Mouse (Mus musculus) megakaryocyte progenitor cell, adult 5-6 weeks (primary cell): ENCODE data around the gene Nxf3. TPM values are rescaled to one million over a fixed set of nuclear protein-coding genes. Genes with fewer than 3 reads are reported as not detected.
A peak's percentile ranks its signal among the peaks of the same experiment; 100 is the strongest.

Experiments
- ATAC-seq: replicated peaks from 2 replicates; pipeline ENCODE4 v1.8.0; 2016; ENCODE audit warnings: mild to moderate bottlenecking, moderate TSS enrichment, inconsistent platforms; ENCODE audit not compliant: poor library complexity
- total RNA-seq, 2 experiments: library from RNA; stranded (forward) in 1 of 2; stranded (reverse) in 1 of 2; fragments of 157-497, 149-512 nt in 1 of 2; fragments of 200-1000 nt in 1 of 2; gene quantifications; 2 replicates each; pipeline versions ENCODE4 v1.2.3 to v1.2.4; 2015 to 2017

Gene Nxf3
- not detected in 2 replicates for total RNA-seq (2015)
- not detected in 2 replicates for total RNA-seq (2017)

DNA sequence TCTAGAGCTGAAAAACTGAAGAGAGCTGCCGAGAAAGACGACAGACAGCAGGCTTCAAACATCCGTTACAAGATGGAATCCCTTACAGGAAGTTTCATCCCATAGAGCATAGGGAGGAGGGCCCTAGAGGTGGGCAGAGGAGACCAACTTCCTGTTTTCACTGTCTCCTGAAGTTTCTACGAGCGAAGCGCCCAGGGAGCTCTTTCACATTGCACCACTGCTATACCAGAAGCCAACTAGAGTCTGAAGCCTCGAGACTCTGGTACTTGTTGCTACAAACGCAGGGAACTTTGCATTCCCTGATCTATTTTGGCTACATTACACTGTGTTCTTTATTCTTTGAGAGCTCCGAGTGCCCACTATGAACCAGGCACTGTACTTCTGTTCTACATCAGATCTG, at the start of gene Nxf3:
TSS of gene Nxf3 (minus strand) at position 101 of the 400 bp plus-strand sequence.
- ATAC-seq: no peak

DNA sequence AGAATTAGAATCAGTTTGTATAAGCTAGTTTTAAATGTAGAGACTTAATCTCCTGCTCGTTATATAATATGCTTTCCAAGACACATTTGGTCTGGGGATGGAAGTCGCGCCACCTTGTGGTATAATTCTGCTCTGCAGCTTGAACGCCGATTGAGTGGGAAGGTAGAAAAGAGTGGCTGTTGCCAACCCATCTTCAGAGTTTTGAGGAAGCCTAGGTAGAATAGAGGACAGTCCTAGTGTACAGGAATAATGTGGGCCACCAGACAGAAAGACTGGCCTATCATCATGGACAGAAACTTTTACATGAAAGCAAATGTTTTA, 42.6 kb upstream of the Nxf3 start:
- peak; percentile 90 for ATAC-seq

DNA sequence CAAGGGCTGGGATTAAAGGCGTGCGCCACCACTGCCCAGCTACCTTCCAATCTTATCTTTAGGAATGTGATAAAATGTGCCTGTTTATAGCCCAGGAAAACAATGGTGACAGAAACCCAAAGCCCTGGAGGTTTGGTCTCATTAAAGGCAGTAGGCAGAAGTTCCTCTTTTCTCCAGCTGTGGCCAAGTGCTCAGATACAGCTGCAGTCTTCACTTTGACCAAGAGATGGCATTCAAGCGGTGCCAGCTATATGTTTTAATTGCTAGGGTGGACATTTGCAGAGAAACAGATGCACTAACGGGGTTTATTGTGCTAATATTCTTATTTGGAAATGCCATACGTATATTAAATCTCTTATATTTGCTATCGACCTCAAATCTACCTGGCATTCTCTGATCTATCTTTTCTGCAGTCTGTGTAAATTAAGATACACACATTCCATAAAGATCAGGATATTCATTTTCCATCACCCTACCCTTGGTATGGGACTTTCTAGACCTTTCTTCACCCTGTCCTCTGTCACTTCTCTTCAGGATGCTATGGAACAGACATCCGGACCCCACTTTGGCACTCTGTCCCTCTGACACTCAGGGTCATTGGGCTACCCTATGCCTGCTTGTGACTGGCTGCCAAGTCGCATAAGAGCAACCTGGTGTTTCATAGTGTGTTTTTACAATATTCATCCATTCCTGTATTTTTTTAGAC, 42.1 kb upstream of the Nxf3 start:
- ATAC-seq: peak; percentile 100

DNA sequence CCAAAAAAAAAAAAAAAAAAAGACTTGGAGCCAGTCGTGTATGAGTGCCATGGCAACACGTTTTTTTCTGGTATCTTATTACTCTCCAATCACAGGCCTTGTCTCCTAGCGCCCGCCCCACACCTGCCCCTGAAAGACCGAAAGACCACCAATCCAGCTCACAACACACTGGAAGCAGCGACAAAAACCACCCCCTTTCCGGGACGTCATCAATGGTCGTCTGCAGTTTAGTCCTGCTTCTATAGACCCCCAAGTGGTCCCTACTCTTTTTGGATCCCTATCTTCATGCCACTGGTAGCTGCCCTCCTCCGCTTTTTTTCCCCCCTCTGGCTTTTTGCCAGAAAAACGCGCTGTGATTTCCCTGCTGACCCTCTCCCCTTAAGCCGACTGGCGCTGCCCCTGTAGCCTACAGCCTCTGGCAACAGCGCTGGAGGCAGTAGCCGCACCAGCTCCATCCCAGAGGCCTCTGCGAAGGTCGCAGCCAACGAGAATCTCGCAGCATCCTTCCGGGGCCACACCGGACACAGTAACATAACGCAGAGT, 30.4 kb upstream of the Nxf3 start:
- ATAC-seq: no peak

DNA sequence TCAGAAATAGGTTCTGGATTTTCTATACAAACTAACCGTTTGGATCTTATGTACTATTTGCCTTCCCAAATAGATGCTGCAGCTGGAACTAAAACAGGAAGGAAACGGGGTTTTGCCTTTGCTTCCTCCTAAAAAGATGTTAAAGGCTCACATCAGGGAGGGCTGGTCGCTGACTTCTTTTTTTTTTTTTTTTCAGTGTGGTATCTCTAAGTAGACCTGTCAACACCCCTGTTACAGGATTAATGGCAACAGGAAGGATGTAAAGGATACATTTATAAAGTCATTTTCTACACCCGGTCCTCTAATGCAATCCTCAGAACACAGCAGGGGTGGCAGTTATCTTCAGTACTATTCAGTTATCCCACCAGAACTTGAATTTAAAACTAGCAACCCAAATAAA, 30.0 kb upstream of the Nxf3 start:
- ATAC-seq: peak; percentile 44

DNA sequence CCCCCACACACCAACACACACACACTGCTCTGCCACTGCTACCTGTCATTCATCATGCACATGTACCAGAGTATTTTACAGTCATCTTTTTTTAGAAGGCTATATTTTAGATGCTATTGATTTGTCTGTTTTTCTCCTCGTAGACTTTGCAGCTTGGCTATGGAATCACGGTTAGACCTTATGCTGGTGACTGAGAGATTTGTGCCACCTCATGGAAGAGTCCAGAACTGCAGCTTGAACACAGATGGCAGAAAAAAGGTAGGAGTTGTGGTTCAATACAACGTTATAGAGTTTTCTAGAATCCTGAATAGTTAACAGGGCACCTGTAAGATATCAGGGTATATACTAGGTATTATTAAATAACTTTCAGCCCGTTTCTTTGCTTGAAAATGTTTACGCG, 22.9 kb upstream of the Nxf3 start:
- ATAC-seq: peak; percentile 75; the same call in 1 of the 2 replicates

DNA sequence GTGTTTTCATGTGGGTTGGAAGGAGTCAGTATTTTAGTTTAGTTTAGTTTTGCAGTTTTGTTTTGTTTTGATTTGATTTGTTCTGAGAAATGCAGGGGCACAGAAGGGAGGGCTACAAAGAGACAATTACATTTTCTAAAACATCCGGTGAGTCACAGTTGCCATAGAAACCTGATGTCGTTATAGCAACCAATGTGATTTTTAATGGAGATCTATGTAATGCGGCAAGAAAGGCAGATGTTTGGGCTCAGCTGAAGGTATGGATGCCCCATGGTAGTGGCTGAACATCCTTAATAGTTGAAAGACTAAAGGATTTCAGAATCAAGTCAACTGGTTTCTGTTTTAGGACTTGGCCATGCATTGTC, 19.7 kb upstream of the Nxf3 start:
- no peak for ATAC-seq

DNA sequence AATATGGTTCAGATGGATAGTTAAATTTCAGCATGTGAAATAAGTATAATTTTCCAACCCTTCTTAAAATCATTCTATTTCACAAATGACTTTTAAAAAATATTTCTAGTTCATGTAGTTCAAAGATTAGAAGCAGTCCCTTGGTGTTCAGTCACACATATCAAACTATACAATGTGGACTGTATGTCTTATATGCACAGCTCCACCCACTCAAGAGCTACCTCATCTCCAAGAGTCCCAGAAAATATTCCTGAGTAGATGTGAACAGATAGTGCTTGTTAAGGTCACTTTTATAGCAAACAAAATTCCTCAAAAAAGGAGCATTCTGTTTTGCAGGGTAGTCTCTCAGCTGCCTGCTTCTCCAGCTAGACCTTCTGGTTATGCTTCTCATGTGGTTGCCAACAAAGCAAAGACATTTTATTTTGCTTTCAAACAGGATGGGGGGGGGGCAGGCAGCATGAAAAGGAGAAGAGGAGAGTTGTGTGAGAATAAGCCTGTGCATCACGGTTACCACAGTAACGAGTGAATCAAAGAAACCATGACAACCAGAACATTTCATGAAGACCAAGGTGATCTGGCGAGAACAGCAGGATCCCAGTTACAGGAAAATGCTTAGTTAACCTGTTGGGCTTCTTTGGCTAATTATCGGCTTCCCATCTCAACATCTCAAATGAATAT, 19.1 kb upstream of the Nxf3 start:
- no peak for ATAC-seq

DNA sequence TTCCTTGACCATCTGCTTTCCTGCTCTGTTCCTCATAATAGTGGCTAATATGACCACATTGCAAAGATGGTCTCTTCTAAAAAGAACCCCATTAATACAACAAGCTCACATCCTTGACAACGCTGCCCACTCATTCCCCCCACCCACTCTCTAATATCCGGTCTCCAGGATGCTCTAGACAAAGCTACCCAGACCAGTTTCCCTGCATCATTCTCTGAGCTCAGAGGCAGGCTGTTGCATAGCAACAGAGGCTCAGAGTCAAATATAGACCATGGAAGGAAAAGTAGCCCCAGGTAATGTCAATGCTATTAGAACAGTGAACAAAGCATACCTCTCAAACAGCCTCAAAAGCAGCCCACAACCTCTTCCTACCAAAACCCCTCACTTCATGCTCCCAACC, 9.4 kb upstream of the Nxf3 start:
- ATAC-seq: no peak

DNA sequence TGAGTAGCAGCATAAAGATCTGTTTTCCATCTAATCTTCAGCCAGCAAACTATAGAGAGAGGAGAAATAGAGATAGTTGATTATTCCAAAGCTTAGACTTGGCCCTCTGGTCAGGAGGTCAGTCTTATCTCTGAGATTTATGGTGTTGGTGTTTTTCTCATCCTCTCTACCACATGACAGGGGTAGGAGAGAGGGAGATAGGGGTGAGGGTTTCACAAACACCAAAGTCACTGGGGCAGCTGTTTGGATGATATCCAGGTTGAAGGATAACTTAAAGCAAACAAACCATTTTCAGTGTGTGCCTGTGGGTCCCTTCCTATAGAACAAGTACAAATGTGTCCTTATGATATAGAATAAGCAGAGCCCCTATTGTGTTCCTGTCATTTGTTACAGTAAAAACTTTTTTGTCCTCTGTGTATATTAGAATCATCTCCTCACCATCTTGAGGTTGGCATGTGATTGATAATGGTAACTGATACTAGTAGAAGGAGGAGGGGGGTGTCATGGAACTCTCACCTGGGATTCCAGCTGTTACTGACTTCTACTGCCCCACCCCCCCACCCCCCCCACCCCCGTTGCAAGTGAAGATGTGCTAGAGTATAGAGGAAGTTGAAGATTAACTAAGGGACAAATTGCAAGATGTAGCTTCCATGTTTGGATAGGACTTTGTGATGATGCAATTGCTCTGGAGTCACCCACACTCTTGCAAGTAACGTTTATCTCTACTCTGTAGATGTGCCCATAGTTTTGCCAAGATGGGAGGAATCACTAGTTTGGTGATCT, 7.6 kb upstream of the Nxf3 start:
- ATAC-seq: no peak

DNA sequence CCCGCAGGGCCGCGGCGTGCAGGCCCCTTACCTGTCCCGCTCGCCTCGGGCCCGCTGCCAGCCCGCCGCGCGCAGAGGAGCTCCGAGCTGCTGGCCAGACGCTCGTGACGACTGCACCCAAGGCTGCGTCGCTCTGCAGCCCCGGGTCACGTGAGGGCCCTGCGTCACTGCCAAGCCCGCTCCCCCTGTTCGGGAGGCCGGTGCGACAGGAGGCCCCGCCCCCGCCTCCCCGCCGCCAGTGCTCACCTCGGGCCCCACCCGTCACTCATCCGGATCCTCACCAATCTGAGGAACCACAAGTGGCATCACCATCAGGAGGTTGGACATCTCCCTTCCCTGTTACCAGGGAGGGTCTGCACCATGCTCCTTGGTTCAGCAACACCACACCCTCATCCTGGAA, 17.0 kb downstream of the Nxf3 start, which contains the start of gene Bex2:
TSS of gene Bex2 (minus strand) at position 217 of the 400 bp plus-strand sequence.
- ATAC-seq: peak; percentile 98

DNA sequence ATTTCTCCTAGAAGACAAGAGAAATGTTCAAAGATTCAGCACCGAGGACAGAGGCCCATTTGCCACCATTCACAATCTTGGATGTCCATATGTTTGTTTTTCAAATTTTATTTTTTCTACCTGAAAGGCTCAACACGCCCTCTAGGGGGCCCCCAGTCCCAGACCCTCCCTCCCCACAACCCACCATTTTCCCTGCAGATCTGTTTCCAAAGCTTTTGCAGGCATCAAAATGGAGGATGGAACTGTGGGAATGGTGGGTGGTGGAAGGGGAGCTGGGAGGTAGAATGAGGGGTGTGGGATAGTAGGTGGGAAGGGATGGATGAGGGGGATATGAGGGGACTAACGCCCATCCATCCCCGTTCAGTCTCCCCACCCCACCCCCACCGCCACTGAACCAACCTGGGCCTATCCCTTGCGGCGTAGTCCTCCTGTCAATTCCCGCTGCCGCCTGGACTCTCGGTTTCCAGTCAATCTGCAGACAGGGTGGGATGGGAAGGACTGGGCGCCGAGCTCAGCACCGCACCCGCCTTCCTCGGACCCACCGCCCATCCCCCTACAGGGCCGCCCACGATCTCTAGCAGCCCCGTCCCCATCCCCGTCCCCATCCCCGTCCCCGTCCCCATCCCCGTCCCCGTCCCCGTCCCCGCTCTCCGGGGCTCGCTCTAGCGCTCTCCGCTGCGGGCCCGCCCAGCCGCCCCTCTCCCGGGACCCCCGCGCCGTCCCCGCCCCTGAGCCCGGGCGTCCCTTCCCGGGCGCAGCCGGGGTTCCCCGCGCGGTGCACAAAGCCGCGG, 17.7 kb downstream of the Nxf3 start:
- peak; percentile 36; the same call in 1 of the 2 replicates for ATAC-seq

DNA sequence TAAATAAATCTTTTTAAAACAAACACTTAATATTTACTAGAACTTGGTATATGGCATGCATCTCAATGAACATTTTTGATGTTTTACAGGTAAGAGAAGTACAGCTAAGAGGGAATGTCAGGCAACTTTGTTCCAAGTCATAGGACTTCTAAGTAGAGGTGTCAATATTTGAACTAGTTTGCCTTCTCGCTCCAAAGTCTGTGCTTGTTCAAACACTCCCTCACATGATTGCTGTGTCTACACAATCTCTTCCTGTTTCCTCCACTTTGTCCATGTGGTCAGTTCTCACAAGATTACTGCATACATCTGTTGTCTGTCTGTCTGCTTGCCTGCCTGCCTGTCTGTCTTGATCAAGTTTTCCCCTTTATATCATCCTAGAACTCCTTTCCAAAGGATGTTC, 24.4 kb downstream of the Nxf3 start:
- ATAC-seq: no peak

DNA sequence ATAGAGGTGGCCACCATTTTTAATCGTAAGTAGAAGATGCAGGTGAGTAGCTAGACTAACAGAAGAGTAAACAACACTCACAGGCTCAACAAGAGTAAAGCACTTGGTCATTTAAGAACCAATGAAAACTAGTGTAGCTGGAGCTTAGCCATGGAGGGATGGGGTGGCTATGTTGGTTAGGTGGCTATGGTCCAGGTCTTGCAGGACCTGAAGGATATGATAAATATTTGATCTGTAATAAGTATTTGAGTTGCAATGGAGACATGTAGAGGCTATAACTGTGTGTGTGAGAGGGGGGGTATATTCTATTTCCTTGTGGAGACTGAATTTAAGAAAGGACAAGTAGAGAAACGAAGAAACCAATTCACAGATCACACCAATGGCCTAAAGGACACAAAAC, 33.8 kb downstream of the Nxf3 start:
- ATAC-seq: no peak

DNA sequence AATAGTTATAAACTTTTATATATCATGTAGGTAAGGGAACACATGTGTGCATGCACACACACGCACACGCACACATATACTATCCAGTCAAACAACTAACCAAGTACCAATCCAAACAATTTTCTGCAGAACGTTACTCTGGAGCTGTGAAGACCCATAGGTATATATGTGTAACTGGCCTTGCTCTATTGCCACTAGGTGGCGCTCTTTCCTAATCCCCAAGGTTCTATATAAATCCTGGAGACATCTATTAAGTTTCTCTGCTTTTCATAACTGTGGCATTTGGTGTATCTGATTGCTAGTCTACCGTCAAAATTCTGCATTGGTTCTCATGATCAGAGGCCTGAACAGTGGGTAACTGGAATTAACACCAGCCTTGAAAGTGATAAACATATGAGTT, 37.5 kb downstream of the Nxf3 start:
- peak; percentile 65 for ATAC-seq

DNA sequence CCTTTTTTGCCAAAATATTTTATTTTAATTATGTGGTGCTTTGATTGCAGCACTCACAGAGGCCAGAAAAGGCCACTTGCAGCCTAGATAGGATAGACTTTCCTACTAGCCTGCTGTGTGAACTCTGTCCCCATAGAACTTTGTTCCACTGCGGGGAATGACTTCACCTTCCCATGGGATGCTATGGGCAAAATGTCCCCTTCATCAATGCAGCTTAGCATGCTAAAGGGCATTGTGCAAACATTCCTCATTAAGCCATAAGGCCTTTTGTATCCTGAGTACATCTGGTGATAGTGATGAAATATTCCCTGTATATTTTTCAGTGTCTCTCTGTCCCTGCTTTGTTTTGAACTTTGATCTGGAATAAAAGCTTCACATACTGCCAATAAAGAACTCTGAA, 41.3 kb downstream of the Nxf3 start:
- ATAC-seq: no peak

DNA sequence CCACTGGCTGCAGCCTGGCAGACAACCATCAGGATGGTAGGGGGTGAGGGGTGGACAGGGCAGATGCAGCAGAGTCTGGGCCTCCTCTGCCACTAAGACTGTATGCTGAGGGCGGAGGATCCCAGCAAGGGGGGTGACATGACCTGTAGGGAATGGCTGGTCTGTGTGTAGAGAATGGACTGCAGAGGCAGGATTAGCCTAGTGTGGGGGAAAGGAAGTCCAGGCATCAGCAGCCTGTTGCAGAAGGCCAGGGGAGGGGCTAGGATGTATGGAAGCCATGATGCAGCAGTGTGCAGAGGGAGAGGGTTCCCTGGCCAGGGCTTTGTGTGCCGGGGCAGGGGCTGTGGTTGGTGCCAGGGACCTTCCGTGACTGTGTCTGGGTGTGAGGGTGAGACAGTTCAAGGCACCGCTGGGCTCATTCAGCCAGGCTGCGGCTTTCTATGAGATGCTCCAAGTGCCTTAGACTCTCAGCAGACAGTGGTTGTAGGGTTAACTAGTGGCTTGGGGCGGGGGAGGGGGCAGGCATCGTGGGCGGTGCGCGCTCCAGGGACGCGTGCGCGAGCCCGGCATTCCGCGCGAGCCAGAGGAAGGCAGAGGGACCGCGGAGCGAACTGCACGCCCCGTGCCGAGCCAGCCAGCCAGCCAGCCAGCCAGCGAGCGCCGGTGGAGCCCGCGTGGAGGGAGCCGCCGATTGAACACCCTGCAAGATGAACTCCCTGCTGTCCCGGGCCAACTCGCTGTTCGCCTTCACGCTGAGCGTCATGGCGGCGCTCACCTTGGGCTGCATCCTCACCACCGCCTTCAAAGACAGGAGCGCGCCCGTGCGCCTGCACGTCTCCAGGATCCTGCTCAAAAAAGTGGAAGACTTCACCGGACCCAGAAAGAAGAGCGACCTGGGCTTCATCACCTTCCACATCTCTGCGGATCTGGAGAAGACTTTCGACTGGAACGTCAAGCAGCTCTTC, 52.0 kb downstream of the Nxf3 start, which contains the start of gene Arxes1:
TSS of gene Arxes1 (plus strand) at position 569 of the 965 bp plus-strand sequence.
- peak; percentile 72 for ATAC-seq

DNA sequence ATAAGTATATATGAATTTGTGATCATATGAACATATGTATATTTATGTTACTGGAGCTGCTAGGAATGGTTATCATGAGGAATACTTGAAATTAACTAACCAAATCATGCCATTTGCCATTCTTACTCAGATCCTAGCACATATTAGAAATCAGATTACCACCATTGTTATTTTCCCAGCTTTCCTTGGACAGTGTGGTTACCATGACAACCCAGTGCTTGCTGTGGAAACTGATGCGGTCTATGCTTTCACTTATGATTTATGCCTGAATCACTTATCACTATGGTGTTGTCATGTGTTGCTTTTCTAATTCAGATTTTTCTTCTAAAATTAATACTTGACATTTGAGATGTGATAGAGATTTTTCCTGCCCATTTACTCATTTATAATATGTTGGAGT, 54.7 kb downstream of the Nxf3 start:
- no peak for ATAC-seq
